Comparison of ENCODE assay signal across 13 mouse cellular contexts in genomic region chr2:18030581-18030980, GRCm38 (mm10). TPM values are rescaled to one million over a fixed set of nuclear protein-coding genes. Genes with fewer than 3 reads are reported as not detected.
A peak's percentile ranks its signal among the peaks of the same experiment; 100 is the strongest.
DNase-seq lines count a peak whose midpoint lies in the region; ATAC-seq and TF ChIP-seq lines count a peak whose summit lies in the region.
"Had no signal": no experiment of that assay in that cellular context is flagged by ENCODE, and none has a peak within 500 bp of the region (broad histone marks: within the 10 kb centered on the region; RNA-seq: fewer than 3 reads in every experiment).

No protein-coding gene starts in this region.

- H3K27me3 ChIP-seq in kidney, embryonic 15.5 days = no peaks in the 10 kb centered on the region
- H3K27me3 ChIP-seq in embryonic facial prominence, embryonic 10.5 days (replicated peaks; ENCODE audit: low read depth, poor library complexity, severe bottlenecking) = no peaks in the 10 kb centered on the region
- no peaks in the 10 kb centered on the region for H3K27me3 ChIP-seq in forebrain, postnatal 0 days (ENCODE audit: insufficient read depth, low read length)
- no peaks in the 10 kb centered on the region for H3K27me3 ChIP-seq in midbrain, embryonic 13.5 days

- ATAC-seq in kidney, embryonic 15.5 days (replicated peaks; ENCODE audit: low FRiP score) = no peak
- ATAC-seq in forebrain, postnatal 0 days = no peak
- no peak for ATAC-seq in midbrain, embryonic 13.5 days

- H3K9me3 ChIP-seq in kidney, embryonic 15.5 days (replicated peaks) = no peaks in the 10 kb centered on the region
- H3K9me3 ChIP-seq in embryonic facial prominence, embryonic 10.5 days = no peaks in the 10 kb centered on the region
- H3K9me3 ChIP-seq in forebrain, postnatal 0 days (ENCODE audit: low read length) = no peaks in the 10 kb centered on the region
- H3K9me3 ChIP-seq in midbrain, embryonic 13.5 days = no peaks in the 10 kb centered on the region
- H3K9me3 ChIP-seq: megakaryocyte, embryonic 14.5 days had no signal

- H3K36me3 ChIP-seq in kidney, embryonic 15.5 days = no peaks in the 10 kb centered on the region
- no peaks in the 10 kb centered on the region for H3K36me3 ChIP-seq in embryonic facial prominence, embryonic 10.5 days (replicated peaks)
- no peaks in the 10 kb centered on the region for H3K36me3 ChIP-seq in forebrain, postnatal 0 days (ENCODE audit: insufficient read depth)
- H3K36me3 ChIP-seq in midbrain, embryonic 13.5 days = no peaks in the 10 kb centered on the region

- no peak overlapping the region for H3K4me3 ChIP-seq in kidney, embryonic 15.5 days (replicated peaks)
- H3K4me3 ChIP-seq in embryonic facial prominence, embryonic 10.5 days = peak overlapping the region; percentile 84
- no peak overlapping the region for H3K4me3 ChIP-seq in forebrain, postnatal 0 days (ENCODE audit: low read depth, low read length)
- peak overlapping the region; percentile 45 for H3K4me3 ChIP-seq in midbrain, embryonic 13.5 days (replicated peaks)

- no peak overlapping the region for H3K9ac ChIP-seq in kidney, embryonic 15.5 days
- no peak overlapping the region for H3K9ac ChIP-seq in forebrain, postnatal 0 days
- H3K9ac ChIP-seq in midbrain, embryonic 13.5 days (replicated peaks) = peak overlapping the region; percentile 92

- no peak overlapping the region for H3K27ac ChIP-seq in kidney, embryonic 15.5 days
- peak overlapping the region; percentile 100 for H3K27ac ChIP-seq in embryonic facial prominence, embryonic 10.5 days (replicated peaks)
- no peak overlapping the region for H3K27ac ChIP-seq in forebrain, postnatal 0 days (ENCODE audit: low read depth, low read length)
- peak overlapping the region; percentile 64 for H3K27ac ChIP-seq in midbrain, embryonic 13.5 days

- no peak for DNase-seq in kidney, postnatal 14 days
- DNase-seq in embryonic facial prominence, embryonic 10.5 days (ENCODE audit: low spot score) = peak; percentile 49
- peak; percentile 68 for DNase-seq in forebrain, postnatal 0 days
- no peak for DNase-seq in adipocyte (ENCODE audit: low spot score)
- DNase-seq in cerebellum, postnatal 36 days = no peak
- DNase-seq: gastrocnemius, postnatal 25 days; right cerebral cortex, postnatal 25 days had no signal

- WGBS in kidney, embryonic 15.5 days = 55% methylated on average over 8 of the region's 8 CpGs
- 7% methylated on average over 8 of the region's 8 CpGs for WGBS in embryonic facial prominence, embryonic 10.5 days
- 58% methylated on average over 8 of the region's 8 CpGs for WGBS in forebrain, postnatal 0 days
- WGBS in midbrain, embryonic 13.5 days = 7% methylated on average over 8 of the region's 8 CpGs

- no peak for TF ChIP-seq CTCF in forebrain, postnatal 0 days (IDR thresholded peaks at IDR 0.05; ENCODE audit: low read depth)

- H3K4me1 ChIP-seq in kidney, embryonic 15.5 days = peaks cover 66% of the 10 kb centered on the region
- peaks cover 92% of the 10 kb centered on the region for H3K4me1 ChIP-seq in embryonic facial prominence, embryonic 10.5 days
- peaks cover 20% of the 10 kb centered on the region for H3K4me1 ChIP-seq in forebrain, postnatal 0 days (ENCODE audit: insufficient read depth)
- peaks cover 75% of the 10 kb centered on the region for H3K4me1 ChIP-seq in midbrain, embryonic 13.5 days (replicated peaks)

- peak overlapping the region; percentile 70 for H3K4me2 ChIP-seq in kidney, embryonic 15.5 days
- H3K4me2 ChIP-seq in forebrain, postnatal 0 days (ENCODE audit: low read depth) = no peak overlapping the region
- H3K4me2 ChIP-seq in midbrain, embryonic 13.5 days (replicated peaks) = peak overlapping the region; percentile 95

RNA-seq across cellular contexts. Expression of gene A930004D18Rik, which starts 7.0 kb away (rescaled TPM):
- polyA plus RNA-seq in kidney, embryonic 15.5 days (2015; fragmentation: Nextera tagmentation; extraction: Ambion mirVana) = 12.0 and 15.1 TPM in 2 replicates
- polyA plus RNA-seq in embryonic facial prominence, embryonic 10.5 days (2016; fragmentation: Nextera tagmentation; extraction: Ambion mirVana) = 12.7 and 17.7 TPM in 2 replicates
- total RNA-seq in forebrain, postnatal 0 days (2014; rRNA removed) = 2.6 and 3.5 TPM in 2 replicates
- 10.1 and 11.8 TPM in 2 replicates for polyA plus RNA-seq in forebrain, postnatal 0 days (2015; fragmentation: Nextera tagmentation; extraction: Ambion mirVana)
- 14.7 and 17.1 TPM in 2 replicates for polyA plus RNA-seq in midbrain, embryonic 13.5 days (2015; fragmentation: Nextera tagmentation; extraction: Ambion mirVana)

RNA-seq across cellular contexts. Expression of gene Skida1, which starts 18.3 kb away (rescaled TPM):
- polyA plus RNA-seq in kidney, embryonic 15.5 days (2015; fragmentation: Nextera tagmentation; extraction: Ambion mirVana) = 10.3 and 11.8 TPM in 2 replicates
- 15.5 and 16.6 TPM in 2 replicates for polyA plus RNA-seq in embryonic facial prominence, embryonic 10.5 days (2016; fragmentation: Nextera tagmentation; extraction: Ambion mirVana)
- total RNA-seq in forebrain, postnatal 0 days (2014; rRNA removed) = 11.4 and 12.6 TPM in 2 replicates
- polyA plus RNA-seq in forebrain, postnatal 0 days (2015; fragmentation: Nextera tagmentation; extraction: Ambion mirVana) = 4.3 and 4.9 TPM in 2 replicates
- 17.8 and 18.3 TPM in 2 replicates for polyA plus RNA-seq in midbrain, embryonic 13.5 days (2015; fragmentation: Nextera tagmentation; extraction: Ambion mirVana)

RNA-seq across cellular contexts. Expression of gene Mllt10, which starts 24.5 kb away (rescaled TPM):
- polyA plus RNA-seq in kidney, embryonic 15.5 days (2015; fragmentation: Nextera tagmentation; extraction: Ambion mirVana) = 72.9 and 73.1 TPM in 2 replicates
- polyA plus RNA-seq in embryonic facial prominence, embryonic 10.5 days (2016; fragmentation: Nextera tagmentation; extraction: Ambion mirVana) = 64.4 and 65.5 TPM in 2 replicates
- total RNA-seq in forebrain, postnatal 0 days (2014; rRNA removed) = 27.3 and 31.3 TPM in 2 replicates
- 15.9 and 27.4 TPM in 2 replicates for polyA plus RNA-seq in forebrain, postnatal 0 days (2015; fragmentation: Nextera tagmentation; extraction: Ambion mirVana)
- 69.6 and 75.2 TPM in 2 replicates for polyA plus RNA-seq in midbrain, embryonic 13.5 days (2015; fragmentation: Nextera tagmentation; extraction: Ambion mirVana)

RNA-seq across cellular contexts. Expression of gene H2al2a, which starts 33.8 kb away (rescaled TPM):
- not detected in 2 replicates for polyA plus RNA-seq in kidney, embryonic 15.5 days (2015; fragmentation: Nextera tagmentation; extraction: Ambion mirVana)
- polyA plus RNA-seq in embryonic facial prominence, embryonic 10.5 days (2016; fragmentation: Nextera tagmentation; extraction: Ambion mirVana) = not detected in 2 replicates
- not detected in 2 replicates for total RNA-seq in forebrain, postnatal 0 days (2014; rRNA removed)
- not detected in 2 replicates for polyA plus RNA-seq in forebrain, postnatal 0 days (2015; fragmentation: Nextera tagmentation; extraction: Ambion mirVana)
- not detected in 2 replicates for polyA plus RNA-seq in midbrain, embryonic 13.5 days (2015; fragmentation: Nextera tagmentation; extraction: Ambion mirVana)
- total RNA-seq: adrenal gland, adult 2 months; gastrocnemius, postnatal 25 days; left cerebral cortex, postnatal 25 days had no signal
- polyA plus RNA-seq: adrenal gland, adult 2 months; thymus, postnatal 0 days had no signal

Comparison
In these comparisons a context has a peak if more than half of its experiments do, and no peak if none do; other contexts are left out.
1. H3K27ac ChIP-seq: peak in embryonic facial prominence, embryonic 10.5 days (single experiment) and midbrain, embryonic 13.5 days (single experiment); none in kidney, embryonic 15.5 days (single experiment) and forebrain, postnatal 0 days (single experiment).
2. H3K4me3 ChIP-seq: peak in embryonic facial prominence, embryonic 10.5 days (single experiment) and midbrain, embryonic 13.5 days (single experiment); none in kidney, embryonic 15.5 days (single experiment) and forebrain, postnatal 0 days (single experiment).
3. DNase-seq: peak in embryonic facial prominence, embryonic 10.5 days (single experiment) and forebrain, postnatal 0 days (single experiment); none in kidney, postnatal 14 days (single experiment), adipocyte (single experiment) and cerebellum, postnatal 36 days (0 of 2).